Mouse (Mus musculus) brain, embryonic 14.5 days (tissue): ENCODE data around the gene Chfr.

ENCODE experiments used
- CTCF ChIP-seq: fragments of 200-500 bp; IDR thresholded peaks from 2 replicates; pipeline ENCODE4 v1.5.1; 2012; ENCODE audit warnings: inconsistent platforms, mild to moderate bottlenecking, moderate library complexity, borderline replicate concordance; ENCODE audit not compliant: insufficient read depth, insufficient read length; ENCODE audit errors: extremely low read depth
- POLR2A ChIP-seq: fragments of 200-500 bp; IDR thresholded peaks from 2 replicates; pipeline ENCODE4 v1.6.1; 2012; ENCODE audit warnings: mild to moderate bottlenecking, inconsistent platforms, borderline replicate concordance; ENCODE audit not compliant: poor library complexity, insufficient read depth, insufficient read length, severe bottlenecking; ENCODE audit errors: extremely low read depth

DNA sequence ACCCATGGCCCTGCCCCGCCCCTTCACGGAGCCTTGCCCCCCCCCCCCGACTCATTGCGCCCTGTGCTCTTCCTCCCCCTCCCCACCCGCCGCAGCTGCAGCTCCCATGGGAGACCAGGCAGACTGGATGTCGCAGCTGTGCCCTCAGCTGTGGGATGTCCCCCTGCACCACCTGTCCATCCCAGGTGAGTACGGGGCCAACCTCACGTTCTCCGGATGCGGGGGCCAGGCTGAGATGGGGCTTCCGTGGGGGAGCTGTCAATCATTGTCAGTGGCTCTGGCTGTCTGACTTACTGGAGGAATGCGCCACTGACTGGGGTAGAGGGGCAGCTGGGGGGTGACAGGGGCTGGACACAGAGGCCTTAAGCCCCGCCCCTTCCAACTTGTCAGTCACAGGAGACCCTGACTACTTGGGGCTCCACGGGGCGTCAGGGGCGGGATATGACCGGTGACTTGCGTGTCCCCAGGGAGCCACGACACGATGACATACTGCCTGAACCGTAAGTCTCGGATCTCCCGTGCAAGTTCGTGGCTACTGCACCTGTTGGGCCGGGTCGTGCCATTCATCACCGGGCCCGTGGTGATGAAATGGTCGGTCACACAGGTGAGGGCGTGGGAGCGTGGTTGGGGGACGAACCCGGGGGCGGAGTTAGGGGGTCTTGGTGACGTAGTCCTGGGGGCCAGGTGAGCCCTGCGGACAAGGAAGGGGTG is 34.6 kb upstream of the Chfr start:
- TF ChIP-seq CTCF (no peak), POLR2A (no peak)
